Mouse (Mus musculus): ENCODE data around the gene Polrmt. TPM values are rescaled to one million over a fixed set of nuclear protein-coding genes. Genes with fewer than 3 reads are reported as not detected.

Gene Polrmt
- total RNA-seq, 2 experiments from 2014 or later = 39.2 to 44.6 TPM

- DNase-seq (ENCODE audit: extremely low spot score in 1 of 2, low spot score in 1 of 2) = no peak
Observed at GRCm38 (mm10) chr10:79743650-79744365, 2.6 kb downstream of the Polrmt start.

- no peak for DNase-seq (ENCODE audit: extremely low spot score in 1 of 2, low spot score in 1 of 2)
Observed at GRCm38 (mm10) chr10:79743161-79743560, 3.2 kb downstream of the Polrmt start.

GRCm38 (mm10) chr10:79740863-79741262 is 5.5 kb downstream of the Polrmt start:
- DNase-seq (ENCODE audit: extremely low spot score in 1 of 2, low spot score in 1 of 2) = no peak

- DNase-seq (ENCODE audit: extremely low spot score in 1 of 2, low spot score in 1 of 2) = no peak
Observed at GRCm38 (mm10) chr10:79739234-79739633, 7.1 kb downstream of the Polrmt start.

GRCm38 (mm10) chr10:79738259-79738658 is 8.1 kb downstream of the Polrmt start:
- no peak for DNase-seq (ENCODE audit: extremely low spot score in 1 of 2, low spot score in 1 of 2)

GRCm38 (mm10) chr10:79736706-79737105 is 9.7 kb downstream of the Polrmt start:
- no peak for DNase-seq (ENCODE audit: extremely low spot score in 1 of 2, low spot score in 1 of 2)

- DNase-seq (ENCODE audit: extremely low spot score in 1 of 2, low spot score in 1 of 2) = no peak
Observed at GRCm38 (mm10) chr10:79735361-79735760, 11.0 kb downstream of the Polrmt start.

- DNase-seq (ENCODE audit: extremely low spot score in 1 of 2, low spot score in 1 of 2) = no peak
Observed at GRCm38 (mm10) chr10:79733847-79734246, 12.5 kb downstream of the Polrmt start.

GRCm38 (mm10) chr10:79732500-79732899 is 13.9 kb downstream of the Polrmt start:
- DNase-seq (ENCODE audit: extremely low spot score in 1 of 2, low spot score in 1 of 2) = peak in 1 of 2 experiments; percentile 55

- DNase-seq (ENCODE audit: extremely low spot score in 1 of 2, low spot score in 1 of 2) = no peak
Observed at GRCm38 (mm10) chr10:79729357-79729965, 16.9 kb downstream of the Polrmt start.

GRCm38 (mm10) chr10:79728323-79729249 is 17.8 kb downstream of the Polrmt start:
- no peak for DNase-seq (ENCODE audit: extremely low spot score in 1 of 2, low spot score in 1 of 2)

- DNase-seq (ENCODE audit: extremely low spot score in 1 of 2, low spot score in 1 of 2) = peak in 1 of 2 experiments; percentile 48
Observed at GRCm38 (mm10) chr10:79726090-79726489, 20.3 kb downstream of the Polrmt start.

GRCm38 (mm10) chr10:79723692-79724091 is 22.7 kb downstream of the Polrmt start:
- no peak for DNase-seq (ENCODE audit: extremely low spot score in 1 of 2, low spot score in 1 of 2)

GRCm38 (mm10) chr10:79723047-79723446 is 23.3 kb downstream of the Polrmt start:
- DNase-seq (ENCODE audit: extremely low spot score in 1 of 2, low spot score in 1 of 2) = no peak

GRCm38 (mm10) chr10:79721089-79721488 is 25.3 kb downstream of the Polrmt start:
- no peak for DNase-seq (ENCODE audit: extremely low spot score in 1 of 2, low spot score in 1 of 2)

- peak in 1 of 2 experiments; percentile 53 for DNase-seq (ENCODE audit: extremely low spot score in 1 of 2, low spot score in 1 of 2)
Observed at GRCm38 (mm10) chr10:79717640-79718357, 28.6 kb downstream of the Polrmt start.

GRCm38 (mm10) chr10:79716988-79717355 is 29.4 kb downstream of the Polrmt start:
- DNase-seq (ENCODE audit: extremely low spot score in 1 of 2, low spot score in 1 of 2) = no peak

- no peak for DNase-seq (ENCODE audit: extremely low spot score in 1 of 2, low spot score in 1 of 2)
Observed at GRCm38 (mm10) chr10:79716254-79716987, 30.0 kb downstream of the Polrmt start, which contains the start of gene Hcn2. Hcn2 (plus strand) TSS chr10:79716634.

GRCm38 (mm10) chr10:79714996-79715395 is 31.4 kb downstream of the Polrmt start:
- no peak for DNase-seq (ENCODE audit: extremely low spot score in 1 of 2, low spot score in 1 of 2)

- no peak for DNase-seq (ENCODE audit: extremely low spot score in 1 of 2, low spot score in 1 of 2)
Observed at GRCm38 (mm10) chr10:79713163-79713562, 33.2 kb downstream of the Polrmt start.

Measured in layer of hippocampus, postnatal 25 days (tissue).